Mouse (Mus musculus) spleen, adult 12 weeks (tissue): ENCODE data around the gene Il9r.

ENCODE experiments used
- DNase-seq: peaks from one replicate; pipeline ENCODE4 v3.0.0; 2022; ENCODE audit warnings: low spot score

Il9r gene

GRCm38 (mm10) chr11:32157791-32158594, 42.1 kb downstream of the Il9r start:
- no peak for DNase-seq

DNA sequence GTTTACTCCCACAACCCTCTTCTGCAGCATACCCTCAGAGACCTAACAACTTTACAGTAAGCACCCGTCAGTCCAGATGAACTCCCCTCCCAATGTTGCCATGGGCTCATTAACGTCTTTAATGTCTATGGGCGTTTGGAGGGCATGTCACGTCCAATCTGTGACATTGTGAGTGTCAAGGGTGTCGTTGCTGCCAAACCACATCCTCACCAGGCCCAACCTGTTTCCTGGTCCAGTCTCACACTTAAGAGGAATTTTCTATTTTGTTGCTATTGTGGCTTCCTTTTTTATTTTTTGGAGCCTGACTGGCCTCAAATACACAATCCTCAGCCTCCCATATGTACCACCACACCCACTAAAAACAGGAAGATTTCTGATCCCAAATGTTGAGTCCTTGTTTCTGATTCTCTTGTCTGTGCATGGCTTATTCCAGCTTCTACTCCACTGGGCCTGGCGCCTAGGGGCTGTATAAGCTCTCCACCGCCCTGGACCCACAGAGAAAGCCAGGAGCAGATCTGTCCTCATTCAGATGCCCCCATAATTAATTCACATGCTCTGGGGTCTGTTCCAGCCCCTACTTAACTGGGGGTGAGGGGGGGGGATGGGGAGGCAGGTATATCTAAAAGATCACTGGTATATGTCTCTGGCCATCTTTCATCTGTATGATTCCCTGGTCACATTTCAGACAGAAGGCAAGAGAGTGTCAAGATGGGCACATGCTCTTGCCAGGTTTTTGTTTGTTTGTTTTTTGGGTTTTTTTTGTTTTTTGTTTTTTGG, 43.0 kb downstream of the Il9r start:
- no peak for DNase-seq

GRCm38 (mm10) chr11:32153216-32153615, 46.9 kb downstream of the Il9r start:
- no peak for DNase-seq

DNA sequence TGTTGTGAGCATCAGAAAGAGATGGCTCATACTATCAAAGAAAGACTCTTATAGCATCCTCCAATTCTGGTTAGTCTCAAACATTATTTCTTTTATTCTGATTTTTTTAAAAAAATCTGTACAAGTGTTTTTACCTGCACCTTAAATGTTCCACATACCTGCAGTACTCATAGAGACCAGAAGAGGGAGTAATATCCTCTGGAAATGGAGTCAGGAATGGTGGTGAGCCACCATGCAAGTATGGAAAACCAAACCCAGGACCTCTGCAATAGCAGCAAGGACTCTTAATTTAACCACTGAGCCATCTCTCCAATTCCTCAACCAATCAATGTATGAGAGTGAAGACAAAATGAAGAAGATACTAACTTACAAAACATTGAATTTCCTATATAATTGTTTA, 47.3 kb downstream of the Il9r start:
- DNase-seq: no peak

- no peak for DNase-seq
Observed at GRCm38 (mm10) chr11:32151243-32151642, 48.8 kb downstream of the Il9r start.

DNA sequence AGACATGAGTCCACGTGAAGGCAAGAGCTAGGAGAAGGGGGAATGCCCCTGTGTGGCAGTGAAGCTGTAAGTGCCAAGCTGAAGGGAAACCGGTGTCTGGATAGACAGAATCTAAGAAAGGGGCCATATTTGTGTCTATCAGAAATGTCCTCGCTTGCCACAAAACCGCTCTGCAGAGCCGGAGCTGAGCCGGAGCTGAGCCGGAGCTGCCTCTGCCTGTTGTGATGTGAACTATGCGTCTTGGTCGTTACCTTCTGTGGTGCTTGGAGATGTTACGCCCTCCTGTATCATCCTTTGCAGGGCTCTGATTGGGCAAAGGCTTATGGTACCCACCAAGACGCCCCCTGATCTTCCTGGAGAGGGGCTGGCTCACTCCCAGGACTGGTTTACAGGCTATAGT, 50.5 kb downstream of the Il9r start:
- no peak for DNase-seq

DNA sequence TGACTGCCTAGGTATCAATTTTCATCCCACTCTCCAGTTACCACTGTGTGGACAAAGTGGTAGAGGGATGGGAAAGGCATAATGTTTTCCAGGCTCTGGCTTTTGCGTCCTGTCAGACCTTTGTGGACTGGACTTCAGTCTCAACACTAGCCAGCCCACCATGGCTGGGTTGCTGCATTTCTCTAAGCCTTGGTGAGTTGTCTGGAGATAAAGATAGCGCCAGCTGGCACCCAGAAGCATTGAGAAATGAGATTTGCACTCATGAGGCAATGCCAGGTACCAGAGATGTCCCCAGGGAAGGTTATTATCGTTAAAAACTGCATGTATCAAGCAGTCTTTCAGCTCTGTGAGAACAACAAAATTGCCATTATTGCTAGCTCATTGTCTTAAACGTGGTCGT, 57.3 kb downstream of the Il9r start:
- DNase-seq: no peak

- DNase-seq: no peak
Observed at GRCm38 (mm10) chr11:32141627-32142586, 58.2 kb downstream of the Il9r start.

GRCm38 (mm10) chr11:32141034-32141433, 59.0 kb downstream of the Il9r start:
- DNase-seq: peak; percentile 49

GRCm38 (mm10) chr11:32139528-32139961, 60.5 kb downstream of the Il9r start:
- DNase-seq: no peak

DNA sequence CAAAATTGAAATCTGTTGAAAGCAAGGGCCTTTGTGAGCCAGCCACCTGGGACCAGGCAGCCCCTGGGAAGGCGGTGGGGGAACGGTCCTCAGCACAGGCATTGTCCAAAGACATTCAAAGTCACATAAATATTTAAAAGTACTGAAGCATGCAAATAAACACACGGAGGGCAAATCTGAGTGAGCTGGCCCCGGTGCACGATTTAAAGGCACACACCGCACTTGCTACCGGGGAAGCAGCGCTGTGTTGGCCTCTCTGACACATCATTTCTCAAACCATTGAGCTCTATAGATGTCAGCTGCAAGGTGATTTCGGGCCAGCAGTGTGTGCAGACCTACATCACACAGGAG, 61.5 kb downstream of the Il9r start:
- DNase-seq: no peak

- no peak for DNase-seq
Observed at GRCm38 (mm10) chr11:32137719-32138613, 62.1 kb downstream of the Il9r start.
